In the genomic region with DNA sequence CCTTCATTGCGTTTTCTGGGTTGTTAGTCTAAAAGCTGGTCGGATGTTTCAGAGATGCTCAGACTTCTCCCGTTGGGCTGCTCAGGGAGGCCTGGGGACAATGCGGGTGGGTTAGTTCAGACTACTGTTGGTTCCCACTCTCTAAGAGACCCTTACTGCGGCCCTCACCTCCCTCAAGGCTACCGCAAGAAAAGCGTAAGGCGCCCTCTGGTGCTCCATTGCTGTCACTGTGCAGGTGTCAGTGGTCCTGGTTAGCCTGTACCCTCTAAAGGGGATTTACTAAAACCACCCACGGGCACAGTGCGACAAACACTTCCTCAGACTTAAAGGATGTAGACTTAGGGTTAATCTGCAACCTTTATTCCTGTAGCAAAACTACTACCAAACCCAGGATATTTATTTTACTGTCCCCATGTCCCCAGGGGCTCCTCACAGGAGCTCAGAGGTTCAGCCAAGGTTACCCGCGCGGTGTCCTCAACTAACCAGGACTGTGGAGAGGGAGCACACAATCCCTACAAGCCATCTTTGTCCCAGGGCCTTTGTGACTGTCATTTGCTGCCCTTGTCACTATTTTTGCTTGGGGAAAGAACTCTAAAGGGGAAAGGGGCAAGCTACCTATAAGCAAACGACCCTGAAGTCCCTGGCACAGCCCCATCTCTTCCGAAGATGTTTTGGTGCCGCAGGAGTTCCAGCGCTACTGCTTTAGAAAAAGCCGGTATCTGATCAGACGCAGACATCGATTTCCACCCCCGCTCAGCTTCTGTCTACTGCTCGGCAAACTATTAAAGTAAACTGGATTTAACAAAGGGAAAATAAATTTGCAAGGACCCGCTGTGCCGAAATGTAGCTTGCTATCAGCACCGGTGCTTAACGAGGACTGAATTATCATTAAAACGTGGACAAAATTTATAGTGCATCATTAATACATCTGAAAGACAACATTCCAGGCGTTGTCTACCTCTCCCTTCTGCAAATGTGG, we compare ENCODE assay signal across 10 mouse cellular contexts. TPM values are rescaled to one million over a fixed set of nuclear protein-coding genes. Genes with fewer than 3 reads are reported as not detected.
DNase-seq lines count a peak whose midpoint lies in the region; ATAC-seq and TF ChIP-seq lines count a peak whose summit lies in the region.
"Had no signal": no experiment of that assay in that cellular context is flagged by ENCODE, and none has a peak within 500 bp of the region (broad histone marks: within the 10 kb centered on the region; RNA-seq: fewer than 3 reads in every experiment).

No protein-coding gene starts in this region.

- no peaks in the 10 kb centered on the region for H3K4me1 ChIP-seq in lung, embryonic 14.5 days (ENCODE audit: insufficient read depth)
- H3K4me1 ChIP-seq in embryonic facial prominence, embryonic 12.5 days: no peaks in the 10 kb centered on the region
- 0 out of 2 replicates have a peak, but pooled peaks cover 3% of the 10 kb centered on the region for H3K4me1 ChIP-seq in olfactory bulb, adult 2 months (ENCODE audit: control insufficient read depth, insufficient read depth, low read length)
- H3K4me1 ChIP-seq: megakaryocyte, embryonic 14.5 days; stomach, embryonic 15.5 days had no signal

- no peaks in the 10 kb centered on the region for H3K27me3 ChIP-seq in lung, embryonic 14.5 days (ENCODE audit: insufficient read depth, low read length)
- no peaks in the 10 kb centered on the region for H3K27me3 ChIP-seq in embryonic facial prominence, embryonic 12.5 days
- H3K27me3 ChIP-seq: stomach, embryonic 15.5 days had no signal

- no peaks in the 10 kb centered on the region for H3K36me3 ChIP-seq in lung, embryonic 14.5 days (ENCODE audit: insufficient read depth)
- no peaks in the 10 kb centered on the region for H3K36me3 ChIP-seq in embryonic facial prominence, embryonic 12.5 days
- H3K36me3 ChIP-seq: stomach, embryonic 15.5 days had no signal

- TF ChIP-seq CTCF in lung, embryonic 14.5 days (IDR thresholded peaks at IDR 0.05; ENCODE audit: low read depth): peak; percentile 12; the same call in 1 of the 2 replicates
- TF ChIP-seq CTCF in olfactory bulb, adult 2 months (IDR thresholded peaks at IDR 0.05; ENCODE audit: insufficient read depth, low read depth, low read length): no peak

- no peak overlapping the region for H3K4me3 ChIP-seq in lung, embryonic 14.5 days (ENCODE audit: low read depth, low read length)
- H3K4me3 ChIP-seq in embryonic facial prominence, embryonic 12.5 days: no peak overlapping the region
- H3K4me3 ChIP-seq in olfactory bulb, adult 2 months (ENCODE audit: insufficient read depth, low read depth, low read length): peak overlapping the region; percentile 22
- H3K4me3 ChIP-seq: erythroblast, embryonic 14.5 days; megakaryocyte, embryonic 14.5 days; stomach, embryonic 15.5 days had no signal

- no peak overlapping the region for H3K9ac ChIP-seq in lung, embryonic 14.5 days
- H3K9ac ChIP-seq in embryonic facial prominence, embryonic 12.5 days: no peak overlapping the region
- H3K9ac ChIP-seq: stomach, embryonic 15.5 days had no signal

- no peak for DNase-seq in lung, embryonic 14.5 days
- DNase-seq in lung, postnatal 4 days: no peak
- peak; percentile 12 to 55 for DNase-seq in layer of hippocampus, adult 18-20 months (ENCODE audit: low spot score in 2 of 2)
- DNase-seq in lung, postnatal 14 days: no peak

- H3K9me3 ChIP-seq in lung, embryonic 14.5 days (ENCODE audit: low read depth, low read length): no peaks in the 10 kb centered on the region
- H3K9me3 ChIP-seq in embryonic facial prominence, embryonic 12.5 days: no peaks in the 10 kb centered on the region
- H3K9me3 ChIP-seq: megakaryocyte, embryonic 14.5 days; stomach, embryonic 15.5 days had no signal

- no peak overlapping the region for H3K27ac ChIP-seq in lung, embryonic 14.5 days (ENCODE audit: low read depth)
- no peak overlapping the region for H3K27ac ChIP-seq in embryonic facial prominence, embryonic 12.5 days
- no peak overlapping the region for H3K27ac ChIP-seq in olfactory bulb, adult 2 months (ENCODE audit: insufficient read depth, low read depth, low read length)
- H3K27ac ChIP-seq: stomach, embryonic 15.5 days had no signal

- no peak overlapping the region for H3K4me2 ChIP-seq in lung, embryonic 14.5 days
- peak overlapping the region; percentile 19; the same call in 1 of the 2 replicates for H3K4me2 ChIP-seq in embryonic facial prominence, embryonic 12.5 days (replicated peaks)
- H3K4me2 ChIP-seq: stomach, embryonic 15.5 days had no signal

- WGBS in lung, embryonic 14.5 days: 34% methylated on average over 28 of the region's 28 CpGs
- WGBS in embryonic facial prominence, embryonic 12.5 days: 43% methylated on average over 28 of the region's 28 CpGs
- WGBS in olfactory bulb, adult 2 months: 33% methylated on average over 28 of the region's 28 CpGs

- no peak for ATAC-seq in lung, embryonic 14.5 days (ENCODE audit: insufficient read depth)
- ATAC-seq in embryonic facial prominence, embryonic 12.5 days (ENCODE audit: insufficient number of reproducible peaks, insufficient read depth, low FRiP score, low TSS enrichment): no peak
- ATAC-seq in activated CD4-positive, CD25-positive, alpha-beta regulatory T cell, adult 4 months: no peak

- no peak for TF ChIP-seq POLR2A in olfactory bulb, adult 2 months (IDR thresholded peaks at IDR 0.05; ENCODE audit: insufficient read depth, low read depth, low read length)

RNA-seq across cellular contexts. Expression of a gene that starts 17.8 kb away (rescaled TPM):
- polyA plus RNA-seq in lung, embryonic 14.5 days (2014; fragmentation: Nextera tagmentation; extraction: Ambion mirVana): not detected in 2 replicates
- not detected in 2 replicates for polyA plus RNA-seq in embryonic facial prominence, embryonic 12.5 days (2016; fragmentation: Nextera tagmentation; extraction: Ambion mirVana)
- 1 to 10 TPM; 8.3 TPM for total RNA-seq in layer of hippocampus, adult 18-20 months (2021)
- not detected in 2 replicates for polyA plus RNA-seq in olfactory bulb, adult 2 months (2012; ENCODE audit: insufficient read depth, insufficient read length, low replicate concordance, missing spikeins)
- polyA plus RNA-seq in activated CD4-positive, CD25-positive, alpha-beta regulatory T cell, adult 4 months (2017; shearing (Covaris generic)): not detected
- polyA plus RNA-seq: erythroblast, embryonic 14.5 days; stomach, embryonic 15.5 days had no signal

Comparison
In these comparisons a context has a peak if more than half of its experiments do, and no peak if none do; other contexts are left out.
1. DNase-seq: peak in layer of hippocampus, adult 18-20 months (2 of 2); none in lung, embryonic 14.5 days (single experiment), lung, postnatal 4 days (0 of 2) and lung, postnatal 14 days (single experiment).